Mouse (Mus musculus) C2C12 (cell line): ENCODE results near the gene Megf8.

Experiments used
- CTCF ChIP-seq: IDR thresholded peaks from one replicate; pipeline ENCODE4 v1.5.1; 2011; ENCODE audit not compliant: control insufficient read depth, insufficient read depth, insufficient read length
- MAX ChIP-seq: IDR thresholded peaks from one replicate; pipeline ENCODE4 v1.6.1; 2011; ENCODE audit warnings: mild to moderate bottlenecking, control low read depth

DNA sequence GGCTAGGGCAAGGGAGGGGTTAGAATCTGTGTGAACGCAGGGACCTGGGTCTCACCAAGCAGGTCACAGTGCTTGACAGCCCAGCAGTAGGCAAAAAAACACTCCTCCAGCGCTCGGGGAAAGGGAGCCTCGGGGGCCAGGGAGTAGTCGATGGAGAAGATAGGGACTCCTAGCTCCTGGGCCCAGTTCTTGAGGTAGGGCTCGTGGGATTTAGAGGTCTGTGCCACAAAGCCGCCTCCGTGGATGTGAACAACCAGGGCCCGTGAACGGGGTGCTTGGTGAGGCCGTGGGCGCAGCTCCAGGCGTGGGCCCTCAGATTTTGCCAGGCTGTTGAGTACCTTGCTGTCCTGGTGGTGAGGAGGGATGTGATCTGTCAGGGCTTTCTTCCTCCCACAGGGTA lies 67.4 kb downstream of the Megf8 start:
- TF ChIP-seq CTCF (no peak), MAX (no peak)
